Mouse (Mus musculus): ENCODE data around the gene Gm28053.
"Not testable (repeated sequence)": the region's sequence is repeated elsewhere in the genome, so short reads cannot be mapped to it uniquely, and the experiment has no call there.

Gene Gm28053

DNA sequence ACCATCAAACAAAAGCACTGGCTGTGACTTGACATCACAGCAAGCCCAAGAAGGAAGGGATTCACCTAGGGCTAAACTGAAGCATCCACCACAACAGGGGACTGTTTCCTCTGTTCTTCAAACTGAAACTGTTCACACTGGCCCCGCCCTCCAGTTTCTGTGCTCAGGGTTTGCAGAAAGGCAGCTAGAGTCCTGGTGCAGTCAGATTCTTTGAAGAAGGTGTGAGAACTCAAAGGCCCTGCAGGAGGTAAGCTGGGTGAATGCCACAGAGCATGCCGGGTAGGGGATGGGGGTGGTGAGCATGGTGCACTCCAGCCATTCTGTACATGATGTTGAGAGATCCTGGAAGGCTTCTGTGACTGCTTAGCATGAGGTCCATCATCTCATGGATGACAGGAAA lies at the start of gene Gm28053, which contains the start of gene Gimap7:
TSS of gene Gm28053 (plus strand) at position 153 of the 400 bp plus-strand sequence.
TSS of gene Gimap7 (plus strand) at position 167 of the 400 bp plus-strand sequence.
- DNase-seq: peak; percentile 85

DNA sequence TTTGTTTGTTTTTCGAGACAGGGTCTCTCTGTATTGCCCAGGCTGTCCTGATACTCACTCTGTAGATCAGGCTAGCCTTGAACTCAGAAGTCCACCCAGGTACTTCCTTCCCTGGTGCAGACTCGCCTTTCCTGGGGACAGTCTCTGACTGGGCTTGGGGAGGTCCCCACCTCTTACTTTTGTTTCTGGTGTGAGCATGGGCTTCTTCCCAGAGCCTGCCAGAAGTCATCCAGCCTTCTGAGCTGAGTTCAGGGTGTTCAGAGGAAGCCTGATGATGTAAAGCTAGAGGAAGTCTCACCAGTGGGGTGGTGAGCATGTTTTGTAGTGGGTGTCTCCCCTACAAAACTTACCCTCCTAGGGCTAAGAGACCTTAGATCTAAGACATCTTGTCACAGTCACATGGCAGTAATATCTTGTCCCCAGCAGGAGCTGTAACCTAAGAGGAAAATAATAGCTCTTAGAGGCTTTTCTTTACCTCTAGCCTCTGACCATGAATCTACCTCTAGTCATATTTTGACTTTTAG lies 48.9 kb upstream of the Gm28053 start:
- no peak for DNase-seq

DNA sequence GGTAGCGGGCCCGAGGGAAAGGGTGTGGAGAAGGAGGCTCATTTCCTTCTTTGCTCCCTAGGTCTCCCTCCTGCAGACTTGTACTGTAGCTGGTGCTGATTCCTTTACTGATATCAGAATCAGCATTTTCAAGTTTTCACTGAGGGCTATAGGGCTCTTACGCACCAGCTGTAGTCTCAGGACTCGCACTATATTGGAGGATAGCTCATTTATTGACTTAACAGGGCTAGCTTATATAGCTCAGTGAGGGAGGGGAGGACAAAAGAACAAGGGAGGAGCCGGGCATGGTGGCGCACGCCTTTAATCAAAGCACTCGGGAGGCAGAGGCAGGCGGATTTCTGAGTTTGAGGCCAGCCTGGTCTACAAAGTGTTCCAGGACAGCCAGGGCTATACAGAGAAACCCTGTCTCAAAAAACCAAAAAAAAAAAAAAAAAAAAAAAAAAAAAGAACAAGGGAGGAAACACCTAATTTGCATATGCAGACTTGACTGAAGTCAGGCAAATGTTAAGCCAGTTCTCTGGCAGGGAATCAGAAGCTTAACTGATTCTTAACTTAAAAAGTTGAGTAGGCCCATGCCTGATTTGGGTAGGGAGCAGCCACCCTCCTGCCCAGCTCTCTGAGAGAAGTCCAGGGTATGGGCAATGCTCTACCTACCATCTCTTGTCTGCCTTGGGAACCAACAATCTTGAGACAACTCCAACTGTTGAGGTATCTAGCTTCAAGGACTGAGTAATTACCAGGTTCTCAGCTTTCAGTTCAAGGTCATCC lies 43.9 kb upstream of the Gm28053 start:
- peak; percentile 33 for DNase-seq

DNA sequence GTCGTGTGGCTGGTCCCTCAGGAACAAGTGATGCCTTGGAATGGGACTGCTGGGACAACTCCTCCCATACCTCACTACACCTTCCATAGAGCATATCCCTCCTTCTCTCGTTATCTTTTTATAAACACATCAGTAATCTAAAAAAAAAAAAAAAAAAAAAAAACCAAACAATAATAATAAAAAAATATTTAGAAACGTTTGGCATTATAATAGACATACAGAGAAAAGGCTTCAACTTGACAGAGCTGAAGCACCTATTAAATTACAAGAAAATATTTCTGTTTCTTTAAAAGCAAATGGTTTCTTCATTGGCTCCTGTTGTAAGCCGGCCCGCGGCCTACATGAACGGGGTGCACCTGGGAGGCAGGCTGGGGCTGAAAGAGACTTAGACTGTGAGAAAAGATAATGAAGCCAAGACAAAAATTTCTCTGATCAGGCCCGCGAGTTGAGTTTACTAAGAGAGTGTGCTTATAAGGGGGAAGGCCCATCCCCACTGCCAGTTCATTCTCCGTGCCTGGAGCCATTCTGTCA lies 42.9 kb upstream of the Gm28053 start:
- DNase-seq: peak; percentile 71

DNA sequence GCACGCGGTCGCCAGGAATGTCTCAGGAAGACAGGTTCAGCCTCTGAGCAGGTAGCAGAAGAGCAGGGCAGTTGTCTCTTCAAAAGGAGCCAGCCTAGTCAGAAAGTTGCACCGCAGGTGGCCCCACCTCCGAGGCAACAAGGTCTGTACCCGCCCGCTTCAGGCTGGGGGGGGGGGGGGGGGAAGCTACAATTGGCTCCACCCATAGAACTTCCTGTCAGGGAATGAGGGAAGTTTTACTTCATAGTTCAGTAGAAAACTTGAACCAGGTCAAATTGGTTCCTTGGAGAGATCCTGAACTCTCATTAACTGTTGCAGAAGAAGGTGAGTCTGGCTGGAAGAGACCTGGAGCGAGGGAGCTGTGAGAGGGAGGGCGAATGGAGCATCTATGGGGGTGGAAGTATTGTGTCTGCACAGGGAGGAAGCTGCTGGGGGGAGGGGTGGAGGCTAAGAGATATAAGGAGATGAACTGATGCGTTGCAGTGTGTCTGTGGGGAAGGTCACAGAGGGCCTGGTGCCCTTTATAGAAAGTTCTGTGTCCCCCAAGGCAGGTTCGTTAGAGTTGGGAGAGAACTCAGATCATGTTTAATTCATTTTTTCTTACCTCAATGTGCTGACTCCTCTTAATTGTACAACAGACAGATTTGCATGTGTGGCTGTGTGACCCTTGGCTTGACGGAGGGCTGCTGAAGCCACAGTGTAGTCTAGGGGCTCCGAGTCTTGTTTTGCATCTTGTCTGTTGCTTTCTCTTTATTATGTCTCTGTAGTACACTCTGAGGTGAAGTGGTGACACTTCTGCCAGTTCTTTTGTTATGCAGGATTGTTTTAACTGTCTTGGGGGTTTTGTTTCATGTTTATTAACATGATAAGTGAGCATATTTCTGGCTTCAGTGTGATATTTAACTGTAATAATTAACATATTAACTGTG lies 42.2 kb upstream of the Gm28053 start, which contains the start of gene Gimap9:
TSS of gene Gimap9 (plus strand) at position 199 of the 929 bp plus-strand sequence.
- DNase-seq: peak; percentile 92

DNA sequence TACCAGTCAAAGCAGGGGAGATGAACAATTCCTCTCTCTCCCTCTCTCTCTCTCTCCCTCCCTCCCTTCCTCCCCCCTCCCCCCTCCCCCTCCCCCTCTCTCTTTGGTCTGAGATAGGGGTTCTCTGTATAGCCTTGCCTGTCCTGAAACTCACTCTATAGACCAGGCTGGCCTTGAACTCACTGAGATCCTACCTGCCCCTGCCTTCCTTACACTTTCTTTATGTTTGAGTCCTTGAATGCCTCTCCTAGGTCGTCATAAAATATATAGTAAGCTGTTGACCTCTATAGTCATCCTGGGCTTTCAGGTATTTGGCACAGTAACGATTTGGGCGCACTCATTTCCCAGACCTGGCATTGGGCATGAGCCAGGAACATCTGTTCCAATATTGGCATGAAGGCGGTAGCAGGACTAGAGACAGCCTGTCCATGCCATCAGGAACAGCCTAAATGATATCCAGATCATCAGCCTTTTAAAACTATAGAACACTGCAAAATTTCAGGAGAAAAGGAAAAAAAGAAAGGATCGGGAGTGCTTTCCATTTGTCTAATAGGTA lies 41.5 kb upstream of the Gm28053 start:
- no peak for DNase-seq

DNA sequence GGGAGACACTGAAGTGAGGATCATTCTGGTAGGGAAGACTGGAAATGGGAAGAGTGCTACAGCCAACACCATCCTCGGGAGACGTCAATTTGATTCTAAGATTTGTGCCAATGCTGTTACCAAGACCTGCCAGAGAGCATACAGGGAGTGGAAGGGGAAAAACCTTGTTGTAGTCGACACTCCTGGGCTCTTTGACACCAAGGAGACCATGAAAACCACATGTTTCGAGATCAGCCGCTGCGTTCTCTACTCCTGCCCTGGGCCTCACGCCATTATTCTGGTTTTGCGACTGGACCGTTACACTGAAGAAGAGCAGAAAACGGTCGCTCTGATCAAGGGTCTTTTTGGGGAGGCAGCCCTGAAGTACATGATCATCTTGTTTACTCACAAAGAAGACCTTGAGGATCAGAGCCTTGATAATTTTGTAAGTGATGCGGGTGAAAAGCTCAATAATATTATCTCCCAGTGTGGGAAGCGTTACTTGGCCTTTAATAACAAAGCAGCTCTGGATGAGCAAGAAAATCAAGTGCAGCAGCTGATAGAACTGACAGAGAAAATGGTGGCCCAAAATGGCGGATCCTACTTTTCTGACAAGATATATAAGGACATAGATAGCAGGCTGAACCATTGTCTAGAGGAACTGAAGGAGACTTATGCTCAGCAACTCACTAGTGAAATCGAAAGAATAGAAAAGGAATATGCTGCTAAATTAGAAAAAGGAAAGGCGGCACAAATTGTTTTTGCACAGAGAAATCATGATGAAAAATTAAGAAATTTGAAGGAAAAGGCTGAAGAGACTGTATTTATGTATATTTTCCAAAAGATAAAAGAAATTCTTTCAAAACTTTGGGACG lies 40.7 kb upstream of the Gm28053 start:
- no peak for DNase-seq

DNA sequence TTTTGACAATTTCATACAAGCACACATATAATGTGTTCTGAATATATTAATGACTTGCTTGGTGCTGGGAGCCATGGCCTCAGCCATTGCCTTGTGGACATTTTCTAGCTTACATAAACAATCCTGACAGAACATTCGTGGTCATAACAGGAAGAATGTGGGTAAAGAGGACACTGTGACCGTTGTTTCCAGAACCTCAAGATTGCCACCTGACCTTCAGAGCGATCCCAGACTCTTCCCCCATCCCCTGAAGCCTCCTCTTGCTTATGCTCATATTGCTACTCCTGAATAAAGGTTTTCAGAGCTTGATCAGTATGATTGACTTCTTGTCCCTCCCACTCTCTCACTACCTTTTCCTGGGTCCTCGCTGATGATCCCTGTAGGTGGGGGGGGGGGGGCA lies 40.0 kb upstream of the Gm28053 start:
- DNase-seq: no peak

DNA sequence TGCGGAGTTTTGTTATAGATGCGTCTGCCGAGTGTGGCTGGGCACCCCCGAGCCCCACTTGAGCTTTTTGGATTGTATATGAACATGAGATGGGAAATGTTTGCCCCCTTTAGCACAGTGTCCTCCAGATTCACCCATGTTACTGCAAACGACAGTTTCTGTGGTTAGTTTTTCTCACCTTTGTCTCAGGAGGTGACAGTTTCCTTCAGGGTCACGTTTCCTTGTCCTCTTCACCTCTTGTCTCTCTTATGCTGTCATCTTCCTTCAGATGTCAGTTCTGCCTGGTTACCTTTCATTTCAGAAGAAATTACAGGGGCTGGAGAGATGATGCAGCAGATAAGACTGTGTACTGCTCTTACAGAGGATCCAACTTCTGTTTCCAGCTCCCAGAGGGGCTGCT lies 38.7 kb upstream of the Gm28053 start:
- no peak for DNase-seq

DNA sequence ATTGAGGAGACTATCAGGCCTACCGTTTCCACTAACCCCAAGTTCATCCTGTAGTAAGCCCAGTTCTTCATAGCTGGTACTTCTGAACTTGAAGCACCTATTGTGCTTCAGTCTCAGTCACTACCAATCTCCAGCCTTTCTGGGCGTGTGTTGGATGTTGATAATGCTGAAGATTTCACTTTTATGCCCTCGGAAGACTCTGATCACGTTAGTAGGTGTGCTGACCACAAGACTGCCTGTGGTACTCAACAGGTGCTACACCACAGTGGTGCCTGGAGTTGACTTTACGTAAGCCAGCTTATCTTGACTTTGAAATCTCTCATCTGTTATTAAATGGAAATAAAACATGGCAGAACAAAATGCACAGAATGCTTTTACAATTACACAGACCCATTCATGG lies 38.0 kb upstream of the Gm28053 start:
- DNase-seq: no peak

DNA sequence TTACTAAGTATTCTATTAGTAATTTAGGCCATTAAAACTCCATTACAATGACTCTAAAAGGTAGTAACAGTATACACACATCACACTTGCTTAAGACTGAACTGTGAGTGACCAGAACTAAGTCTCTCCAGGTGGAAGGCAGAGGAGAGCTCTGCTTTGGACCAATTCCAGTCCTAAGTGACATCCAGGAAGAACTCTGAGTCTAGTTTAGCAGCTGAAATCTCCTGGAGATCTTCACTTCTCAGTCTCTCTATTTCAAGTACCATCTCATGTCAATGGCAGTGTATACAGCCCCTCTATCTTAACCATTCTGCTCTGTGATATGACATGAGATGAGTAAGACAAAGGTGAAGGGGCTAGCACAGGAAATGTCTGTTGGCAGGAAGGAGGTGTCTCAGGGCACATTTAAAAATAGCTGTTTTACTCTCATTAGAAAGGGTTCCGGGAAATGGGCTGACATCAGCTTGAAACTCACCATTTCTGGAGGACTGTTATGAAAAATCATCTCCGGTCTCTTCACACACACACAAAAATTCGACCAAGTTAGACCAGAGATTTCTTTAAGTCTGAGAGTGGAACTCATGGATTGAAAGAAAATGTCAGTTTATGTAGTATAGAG lies 36.8 kb upstream of the Gm28053 start:
- DNase-seq: peak; percentile 53

DNA sequence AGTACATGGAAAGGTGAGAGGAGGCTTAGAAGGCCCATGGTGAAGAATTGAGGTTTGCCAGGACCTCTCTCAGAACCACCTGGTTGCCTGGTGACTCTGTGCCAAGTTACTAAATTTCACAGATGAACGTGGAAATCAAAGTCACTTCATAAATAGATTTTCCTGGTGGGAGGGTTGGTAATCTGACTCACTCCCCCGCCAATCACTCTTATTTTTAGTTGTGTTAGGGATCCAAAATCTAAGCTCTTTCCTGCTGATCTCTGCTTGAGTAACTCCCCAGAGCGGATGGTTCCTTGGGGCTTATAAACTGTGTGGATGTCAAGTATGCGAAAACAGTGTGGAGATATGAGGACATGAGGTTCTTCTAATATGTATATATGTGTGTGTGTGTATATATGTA lies 36.1 kb upstream of the Gm28053 start:
- DNase-seq: no peak

DNA sequence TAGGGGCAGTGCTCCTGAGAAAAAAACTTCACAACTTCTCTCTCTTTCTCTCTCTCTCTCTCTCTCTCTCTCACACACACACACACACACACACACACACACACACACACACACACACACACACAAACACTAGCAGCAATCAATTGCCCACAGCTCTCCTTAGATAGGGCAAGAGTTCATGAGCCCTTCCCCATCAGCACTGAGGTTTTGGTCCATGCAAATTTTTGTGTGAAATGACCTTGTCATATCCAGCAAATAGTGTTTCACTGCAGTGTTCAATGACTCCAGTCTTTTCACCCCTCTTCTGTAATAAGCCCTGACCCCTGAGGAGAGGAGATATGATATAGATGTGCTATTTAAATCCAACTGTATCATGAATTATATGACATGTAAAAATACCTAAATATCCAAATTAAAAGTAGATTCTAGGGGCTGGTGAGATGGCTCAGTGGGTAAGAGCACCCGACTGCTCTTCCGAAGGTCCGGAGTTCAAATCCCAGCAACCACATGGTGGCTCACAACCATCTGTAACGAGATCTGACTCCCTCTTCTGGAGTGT lies 35.1 kb upstream of the Gm28053 start:
- not testable (repeated sequence) for DNase-seq

DNA sequence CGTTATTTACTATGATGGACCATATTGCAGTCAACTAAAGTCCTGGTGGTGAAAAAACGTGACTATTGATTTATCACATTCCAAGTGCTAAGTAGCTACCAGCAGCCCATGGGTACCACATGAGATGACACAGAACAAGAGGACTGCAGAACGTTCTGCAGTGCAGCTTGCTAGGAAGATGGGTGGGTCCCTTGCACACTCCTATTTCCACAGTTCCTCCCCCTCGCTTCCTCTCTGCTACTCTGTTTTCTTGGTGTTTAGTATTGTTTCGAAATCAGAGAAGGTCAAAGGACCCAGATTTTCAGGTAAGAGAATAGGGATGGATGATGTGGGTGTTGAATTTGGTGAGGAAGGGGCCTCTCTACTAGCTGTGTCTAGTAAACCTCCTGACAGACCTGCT lies 34.1 kb upstream of the Gm28053 start, which contains the start of gene Gimap4:
TSS of gene Gimap4 (plus strand) at position 231 of the 400 bp plus-strand sequence.
- DNase-seq: no peak

DNA sequence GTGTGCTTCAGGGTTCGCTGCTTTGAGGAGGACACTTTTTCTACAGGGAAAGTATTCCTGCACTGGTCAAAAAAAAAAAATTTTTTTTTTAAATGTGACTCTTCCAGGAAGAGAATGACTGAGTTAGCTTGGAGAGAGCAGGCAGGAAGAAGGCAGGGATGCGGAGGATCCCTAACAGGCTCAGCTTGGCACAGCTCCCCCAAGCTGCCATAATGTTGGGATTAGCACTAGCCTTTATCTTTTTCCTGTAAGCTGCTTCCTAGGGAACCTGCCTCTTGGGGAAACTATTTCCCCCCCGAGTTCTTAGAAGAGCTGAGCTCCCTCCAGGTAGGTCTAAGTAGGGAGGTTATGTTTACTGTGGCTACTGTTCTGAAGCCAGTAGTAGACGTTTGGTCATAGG lies 33.6 kb upstream of the Gm28053 start:
- DNase-seq: no peak

DNA sequence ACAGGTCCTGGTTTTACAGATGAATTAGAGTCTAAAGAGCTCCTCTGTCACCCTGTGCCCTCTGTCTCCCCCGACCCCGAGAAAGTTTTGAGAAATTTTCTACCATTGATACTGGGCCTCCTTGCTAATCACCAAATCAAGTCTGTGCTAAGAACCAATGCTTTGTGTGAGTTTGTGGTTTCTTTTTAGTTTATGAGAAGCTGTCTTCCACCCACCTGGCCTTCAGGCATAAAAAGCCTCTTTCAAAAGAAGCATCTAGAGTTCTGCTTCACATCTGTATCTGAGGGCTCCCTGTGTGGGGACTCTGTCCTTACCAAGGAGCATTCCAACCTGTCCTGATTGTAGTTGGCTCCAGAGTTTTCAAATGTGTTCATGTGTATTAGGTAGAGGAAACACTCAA lies 33.2 kb upstream of the Gm28053 start:
- no peak for DNase-seq

DNA sequence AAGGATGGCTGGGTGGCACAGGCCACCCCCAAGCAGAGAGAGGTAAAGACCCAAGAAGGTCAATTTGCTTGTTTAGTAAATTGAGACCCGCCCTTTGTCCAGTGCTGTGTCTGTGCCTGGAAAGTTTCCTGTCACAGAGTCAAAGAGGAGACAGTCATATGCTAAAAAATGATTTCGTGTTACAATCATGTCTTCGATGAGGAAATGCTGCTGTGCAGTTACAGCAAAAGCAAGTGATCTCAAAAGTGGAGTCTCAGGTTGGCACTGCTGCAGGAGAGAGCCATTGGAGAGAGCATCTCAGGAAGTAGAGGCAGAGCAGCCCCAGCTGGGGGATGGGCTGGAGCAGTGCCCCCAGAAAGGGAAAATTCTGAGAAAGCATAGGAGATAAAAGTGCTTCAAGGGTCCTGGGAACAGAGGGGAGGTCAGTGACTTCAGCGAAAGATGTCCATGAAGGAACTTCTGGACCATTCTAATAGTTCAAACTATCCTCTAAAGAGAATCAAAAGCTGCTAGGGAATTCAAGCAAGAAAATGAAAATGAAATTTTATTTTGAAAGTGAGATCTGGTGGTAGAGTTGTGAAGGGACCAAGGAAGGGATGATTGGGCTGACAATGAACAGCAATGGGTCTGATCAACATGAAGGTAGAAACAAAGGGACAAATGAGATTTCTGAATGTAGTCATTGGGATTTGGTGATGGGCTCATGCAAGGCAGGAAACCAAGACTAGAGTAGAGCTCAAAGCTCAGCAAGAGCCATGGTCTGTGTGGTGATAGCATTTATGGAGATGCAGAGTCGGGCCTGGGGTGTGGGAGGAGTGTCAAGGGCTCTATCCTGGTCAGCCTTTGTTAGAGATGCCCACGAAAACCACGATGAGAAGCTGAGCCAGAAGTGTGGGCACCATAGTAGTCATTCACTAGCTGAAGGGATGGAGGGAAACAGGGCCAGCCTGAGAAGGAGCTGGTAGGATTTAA lies 32.4 kb upstream of the Gm28053 start:
- peak; percentile 18 for DNase-seq

DNA sequence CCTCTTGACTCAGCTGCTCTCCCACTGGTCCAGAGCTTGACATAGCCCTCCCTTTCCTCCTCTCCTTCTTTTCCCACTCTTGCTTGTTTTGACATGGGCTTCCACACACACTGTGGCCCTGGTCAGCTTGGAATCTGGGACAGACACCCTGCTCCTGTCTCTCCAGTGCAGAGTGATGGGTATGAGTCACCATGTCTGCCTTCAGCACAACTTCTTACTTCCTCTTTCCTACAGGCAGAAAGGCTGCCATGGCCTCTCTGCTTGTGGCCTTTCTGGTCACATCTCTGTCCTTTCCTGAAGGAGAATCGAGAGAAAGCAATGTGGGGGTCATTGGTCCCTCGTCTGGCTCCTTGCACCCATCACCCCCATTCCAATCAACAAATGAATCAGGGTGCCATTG lies 31.3 kb upstream of the Gm28053 start:
- DNase-seq: no peak

DNA sequence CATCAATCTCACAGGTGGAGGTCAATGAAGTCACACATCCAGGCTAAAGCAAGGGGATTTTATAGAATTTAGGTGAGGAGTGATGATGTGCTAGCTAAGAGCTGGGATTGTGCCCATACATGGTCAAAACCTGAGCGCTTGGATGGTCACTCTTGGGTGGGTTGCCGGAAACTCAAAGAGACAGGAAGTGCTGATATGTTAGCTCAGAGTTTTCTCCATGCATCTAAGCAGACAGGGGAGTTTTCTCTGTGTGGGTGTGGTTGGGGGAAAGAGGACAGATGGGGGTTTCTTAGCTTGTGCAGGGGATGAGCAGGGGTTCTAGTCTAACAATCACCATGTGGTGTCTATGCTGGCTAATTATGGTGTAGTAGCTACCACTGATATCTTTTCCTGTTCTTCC lies 29.1 kb upstream of the Gm28053 start:
- DNase-seq: no peak

DNA sequence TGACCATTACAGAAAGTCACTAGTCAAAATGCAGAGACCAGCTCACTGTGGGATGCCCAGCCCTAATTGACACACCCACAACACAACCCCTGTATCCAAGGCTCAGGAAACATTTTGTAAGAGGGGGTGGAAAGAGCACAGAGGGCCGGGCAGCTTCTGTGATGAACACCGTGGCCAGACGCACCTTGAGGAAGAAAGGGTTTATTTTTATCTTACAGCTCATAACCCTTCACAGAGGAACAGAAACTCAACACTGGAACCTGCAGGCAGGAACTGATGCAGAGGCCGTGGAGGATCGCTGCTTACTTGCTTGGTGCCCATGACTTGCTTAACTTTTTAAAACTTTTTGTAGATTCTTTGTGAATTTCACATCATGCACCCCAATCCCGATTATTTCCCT lies 25.4 kb upstream of the Gm28053 start:
- no peak for DNase-seq

Measured in thymus, postnatal 14 days (tissue).